Mouse (Mus musculus): ENCODE measurements around the gene Stox2.
A peak's percentile ranks its signal among the peaks of the same experiment; 100 is the strongest.
"Not testable (repeated sequence)": the region's sequence is repeated elsewhere in the genome, so short reads cannot be mapped to it uniquely, and the experiment has no call there.

The Stox2 gene

DNA sequence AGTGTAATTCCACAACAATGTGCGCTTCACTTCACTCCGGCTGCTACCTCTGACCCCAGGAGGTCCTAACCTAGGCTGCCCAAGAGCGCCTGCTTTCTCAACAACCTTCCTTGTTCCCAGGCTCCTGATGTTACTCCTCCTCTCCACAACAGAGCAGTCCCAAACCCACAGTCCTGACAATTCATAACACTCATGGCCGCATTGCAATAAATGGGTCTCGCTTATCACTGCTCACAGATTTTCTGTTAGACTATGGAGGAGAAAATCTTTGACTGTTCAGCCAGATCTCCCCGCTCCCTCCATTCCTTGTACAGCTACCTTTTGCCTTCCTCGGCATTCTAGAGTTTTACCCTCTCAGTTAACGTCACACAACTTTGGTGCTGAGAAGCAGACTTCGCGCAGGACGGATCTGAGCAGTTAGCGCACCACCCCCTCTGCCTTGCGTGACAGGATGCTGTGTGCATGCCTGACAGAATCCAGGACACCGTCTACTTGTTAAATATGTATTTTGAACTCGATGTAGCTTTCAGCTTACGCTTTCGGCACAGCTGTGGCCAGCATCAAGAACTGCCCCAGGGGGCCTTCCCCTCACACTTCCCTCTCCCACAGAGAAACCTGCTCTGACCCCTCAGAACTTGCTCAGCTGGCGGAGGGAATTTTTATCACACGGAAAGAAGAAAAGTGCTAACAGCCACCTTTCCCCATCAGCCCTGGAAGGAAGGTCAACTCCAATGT is at the start of gene Stox2:
Gene Stox2, minus strand, starts transcription at position 51 of the 735 bp plus-strand sequence.
- no peak for DNase-seq (ENCODE audit: low spot score)

DNA sequence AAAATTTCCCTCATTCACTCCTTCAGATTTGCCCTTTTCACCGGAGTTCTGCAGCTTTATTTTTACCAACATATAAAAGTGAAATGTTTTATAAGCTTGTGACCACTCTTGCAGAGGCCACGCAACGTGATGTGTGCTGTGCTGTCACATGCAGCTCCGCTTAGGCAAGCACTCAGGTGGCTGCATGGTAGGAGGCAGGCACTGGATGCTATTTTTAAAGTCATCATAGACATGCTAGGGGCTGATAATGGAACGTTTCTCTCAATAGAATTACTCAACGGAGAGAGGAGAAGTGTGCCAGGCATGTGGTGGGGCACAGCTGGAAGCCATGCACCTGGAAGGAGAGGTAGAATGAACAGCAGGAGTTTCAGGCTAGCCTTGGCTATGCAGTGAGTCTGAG is 49.3 kb upstream of the Stox2 start:
- no peak for DNase-seq (ENCODE audit: low spot score)

DNA sequence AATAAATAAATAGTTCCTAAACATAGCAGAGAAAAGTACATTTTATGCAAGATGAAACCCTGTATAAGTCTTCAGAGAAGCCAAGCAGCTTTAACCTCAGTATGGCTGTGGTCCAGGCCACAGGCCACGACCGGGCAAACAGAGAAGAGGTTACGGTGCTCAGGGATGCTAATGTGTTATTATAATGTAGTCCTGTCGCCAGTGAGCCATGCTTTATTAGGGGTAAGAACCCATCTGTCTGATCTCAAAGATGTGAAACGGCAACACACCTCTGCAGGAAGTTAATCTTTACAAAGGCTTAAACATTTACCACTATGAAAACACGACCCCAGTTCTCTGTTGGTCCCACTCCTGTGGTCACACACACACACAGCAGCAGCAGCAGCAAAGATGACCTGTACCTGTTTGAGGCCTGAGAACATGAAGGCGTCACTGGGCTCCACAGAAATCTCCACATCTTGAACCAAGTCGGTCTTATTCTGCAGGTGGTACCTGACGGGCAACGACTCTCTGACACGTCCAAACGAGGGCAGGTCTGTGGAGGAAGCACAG is 48.5 kb upstream of the Stox2 start:
- DNase-seq (ENCODE audit: low spot score), result no peak

DNA sequence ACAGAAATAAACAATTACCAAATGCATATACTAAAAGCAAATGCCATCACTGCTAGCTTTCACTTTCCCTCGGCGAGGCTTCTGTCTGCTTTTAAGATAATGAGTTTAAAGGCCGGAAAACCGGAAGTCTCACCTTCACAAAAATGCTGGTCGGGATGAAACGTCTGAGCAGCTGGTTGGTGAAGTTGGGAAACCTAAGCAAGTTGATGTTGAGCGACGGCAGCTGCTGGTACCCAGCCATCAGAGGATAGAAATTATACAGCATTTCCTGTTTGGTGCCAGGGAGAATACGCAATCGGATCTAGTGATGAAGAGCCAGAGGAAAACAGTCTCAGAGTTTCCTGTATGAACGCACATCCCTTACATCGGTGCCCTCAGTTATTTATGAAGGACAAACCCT is 46.9 kb upstream of the Stox2 start:
- DNase-seq (ENCODE audit: low spot score), result no peak

DNA sequence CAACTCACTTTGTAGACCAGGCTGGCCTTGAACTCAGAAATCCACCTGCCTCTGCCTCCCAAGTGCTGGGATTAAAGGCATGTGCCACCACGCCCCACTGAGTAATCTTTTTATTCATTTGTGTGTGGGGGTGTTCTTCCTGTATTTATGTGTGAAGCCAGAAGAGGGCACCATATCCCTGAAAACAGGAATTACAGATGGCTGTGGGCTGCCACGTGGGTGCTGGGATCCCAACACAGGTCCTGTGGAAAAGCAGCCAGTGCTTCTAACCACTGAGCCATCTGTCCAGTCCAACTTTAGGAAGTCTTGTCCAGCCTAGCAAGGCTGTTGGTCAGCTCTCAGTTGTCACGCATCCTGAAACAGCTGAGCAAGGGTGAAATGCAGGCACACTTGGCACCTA is 41.1 kb upstream of the Stox2 start:
- no peak for DNase-seq (ENCODE audit: low spot score)

DNA sequence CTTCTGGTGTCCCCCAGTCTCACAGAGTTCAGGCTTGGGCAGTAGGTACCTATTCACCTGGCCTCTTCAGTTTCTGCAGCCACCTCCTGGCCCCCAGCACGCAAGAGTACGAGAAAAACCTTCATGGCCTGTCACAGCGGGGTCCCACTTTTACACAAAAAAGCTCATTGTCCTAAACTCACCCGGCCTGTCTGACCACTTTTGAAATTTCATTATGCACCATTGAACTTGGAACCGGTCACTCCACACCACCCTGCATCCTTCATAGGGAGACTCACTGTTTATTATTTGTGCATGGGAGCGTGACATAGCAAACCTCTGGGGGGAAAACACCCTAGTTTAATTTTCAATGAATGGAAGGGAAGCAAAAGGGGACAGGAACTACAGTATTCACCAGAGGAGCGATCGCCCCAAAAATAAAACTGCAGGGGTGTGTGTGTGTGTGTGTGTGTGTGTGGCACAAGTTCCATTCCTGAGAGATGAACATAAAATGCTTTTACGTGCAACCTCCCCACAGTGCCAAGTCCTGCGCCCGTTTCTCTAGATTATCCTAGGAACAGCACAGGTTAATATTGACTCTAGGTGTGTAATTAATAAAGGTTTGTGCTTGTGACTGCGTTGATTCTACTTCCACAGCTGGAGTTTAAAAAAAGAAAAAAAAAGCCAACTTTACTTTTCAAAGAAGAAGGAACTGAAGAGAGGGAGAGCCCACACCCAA is 36.4 kb upstream of the Stox2 start:
- DNase-seq (ENCODE audit: low spot score), result no peak

DNA sequence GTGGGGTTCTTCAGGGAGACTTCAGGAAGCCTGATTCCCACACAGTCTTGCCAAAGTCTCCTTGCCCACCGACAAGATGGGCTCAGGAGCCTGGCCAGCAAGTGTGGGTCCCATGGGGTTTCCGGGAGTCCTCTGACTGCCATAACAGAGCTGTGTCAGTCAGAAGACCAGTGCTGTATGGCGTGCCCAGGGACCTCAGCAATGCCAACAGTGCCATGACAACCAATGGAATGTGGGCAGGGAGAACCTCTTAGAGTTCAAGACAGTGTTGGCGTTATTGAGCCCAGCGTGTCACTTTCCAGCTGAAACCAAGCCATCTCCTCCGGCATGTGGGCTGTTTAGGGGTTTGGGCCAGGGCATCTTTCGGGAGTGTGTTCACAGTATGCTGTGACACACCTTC is 33.9 kb upstream of the Stox2 start:
- no peak for DNase-seq (ENCODE audit: low spot score)

DNA sequence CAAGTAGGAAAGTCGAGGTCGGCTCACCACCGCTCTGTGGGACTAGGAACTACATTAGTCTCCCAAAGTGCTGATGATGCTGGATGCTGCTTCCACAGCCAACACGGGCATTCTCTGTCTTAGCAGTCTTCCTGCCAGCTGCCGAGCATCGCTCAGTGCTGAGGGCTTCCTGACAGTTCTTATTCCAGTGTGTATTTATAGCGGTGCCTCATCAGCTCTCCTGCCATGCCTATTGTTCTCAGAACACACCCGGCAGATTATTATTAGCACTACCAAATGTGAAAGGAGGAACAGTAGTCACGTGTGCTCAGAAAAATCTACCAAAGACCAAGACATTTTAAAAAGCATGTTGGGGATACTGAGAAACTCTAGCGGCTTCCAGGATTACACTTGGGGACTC is 15.5 kb upstream of the Stox2 start:
- no peak for DNase-seq (ENCODE audit: low spot score)

DNA sequence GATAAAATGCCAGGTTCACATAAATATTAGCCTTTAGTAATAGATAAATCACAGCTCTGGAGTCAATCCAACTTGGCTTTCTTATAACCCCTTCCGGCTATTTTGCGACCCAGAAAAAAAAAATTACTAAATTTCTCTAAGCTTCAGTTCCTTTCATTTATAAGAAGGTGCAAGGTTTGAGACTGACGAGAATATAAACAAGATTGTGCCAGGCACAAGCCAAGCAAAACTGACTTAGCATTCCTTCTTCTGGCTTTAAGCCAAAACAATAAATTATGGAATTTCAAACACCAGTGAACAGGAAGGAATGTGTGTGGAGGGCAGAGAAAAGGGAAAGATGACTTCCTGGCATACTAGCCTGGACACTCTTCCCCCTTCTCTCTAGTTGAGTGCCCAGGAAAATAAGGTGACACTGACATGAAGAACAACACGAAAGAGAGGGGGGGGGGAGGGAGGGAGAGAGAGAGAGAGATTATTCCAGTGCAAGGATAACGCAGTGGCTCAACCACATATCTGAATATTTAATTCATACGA is 13.1 kb upstream of the Stox2 start:
- no peak for DNase-seq (ENCODE audit: low spot score)

DNA sequence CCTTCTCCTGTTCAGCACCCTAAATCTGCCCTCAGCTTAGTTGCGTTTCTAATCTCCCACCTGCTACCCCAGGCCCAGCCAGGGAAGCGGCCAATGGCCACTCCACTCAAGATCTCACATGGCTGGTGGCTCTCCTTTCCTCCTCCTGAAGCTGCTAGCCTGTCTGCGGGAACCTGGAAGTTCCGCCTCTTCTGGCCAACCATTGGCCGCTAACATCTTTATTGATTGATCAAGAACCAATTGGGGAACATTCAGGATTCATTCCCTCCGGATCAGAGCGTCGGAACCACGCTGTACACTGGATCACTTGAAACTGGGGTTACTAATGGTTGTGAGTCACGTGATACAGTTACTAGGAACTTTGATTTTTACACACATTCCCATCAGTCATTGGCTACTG is 12.4 kb upstream of the Stox2 start:
- DNase-seq (ENCODE audit: low spot score), result no peak

DNA sequence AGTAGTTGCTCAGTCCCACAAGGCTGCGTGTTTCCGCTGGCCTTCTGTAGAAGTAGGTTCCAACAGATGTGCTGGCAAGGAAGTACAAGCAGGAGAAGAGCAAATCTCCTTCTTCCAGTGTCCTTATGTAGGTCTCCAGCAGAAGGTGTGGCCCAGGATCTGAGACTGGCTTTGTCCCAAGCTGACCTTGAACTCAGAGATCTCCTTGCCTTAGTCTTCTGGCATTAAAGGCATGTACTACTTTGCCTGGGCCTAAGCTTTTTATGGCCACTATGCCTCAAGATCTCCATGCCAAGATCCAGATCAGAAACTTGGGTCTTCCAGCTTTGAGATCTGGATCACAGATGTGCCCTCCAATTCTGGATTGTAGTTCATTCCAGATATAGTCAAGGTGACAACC is 3.0 kb upstream of the Stox2 start:
- not testable (repeated sequence) for DNase-seq (ENCODE audit: low spot score)

DNA sequence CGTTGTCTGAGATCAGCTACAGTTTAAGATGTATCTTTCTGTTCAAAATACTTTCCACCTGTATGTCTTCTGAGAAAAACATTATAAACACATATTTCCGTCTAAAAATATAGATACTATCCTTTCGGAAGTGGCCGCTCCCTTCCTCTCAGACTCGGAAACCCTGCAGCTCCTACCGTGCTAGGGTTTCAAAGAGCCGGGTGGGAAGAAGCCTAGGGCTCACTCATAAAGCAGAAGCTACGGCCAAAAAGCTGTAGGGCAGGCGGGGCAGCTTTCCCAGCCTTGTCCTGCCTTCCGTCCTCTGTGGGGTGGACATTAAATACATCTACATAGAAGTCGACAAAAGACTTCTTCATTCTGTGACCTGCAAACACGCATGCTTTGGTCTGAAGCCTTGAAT is 6.9 kb downstream of the Stox2 start:
- no peak for DNase-seq (ENCODE audit: low spot score)

DNA sequence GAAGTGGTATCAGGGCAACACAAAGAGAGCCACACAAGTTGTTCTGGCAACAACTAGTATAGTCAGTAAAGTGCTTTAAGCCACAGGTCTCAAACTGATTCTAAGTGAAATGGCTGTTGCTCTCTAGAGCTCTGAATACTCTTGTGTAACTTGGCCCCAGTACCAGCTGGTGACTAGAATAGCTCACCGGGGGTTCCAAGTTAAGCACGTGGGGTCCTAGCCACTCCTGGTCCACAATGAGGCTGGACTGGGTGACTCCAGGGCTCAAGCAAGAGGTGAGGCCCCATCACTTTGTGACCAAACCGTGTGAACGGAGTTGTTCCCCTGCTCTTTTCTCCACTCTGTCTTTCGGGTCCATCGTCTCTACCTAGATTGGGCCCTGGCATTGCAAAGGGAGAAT is 8.2 kb downstream of the Stox2 start:
- DNase-seq (ENCODE audit: low spot score), result no peak

DNA sequence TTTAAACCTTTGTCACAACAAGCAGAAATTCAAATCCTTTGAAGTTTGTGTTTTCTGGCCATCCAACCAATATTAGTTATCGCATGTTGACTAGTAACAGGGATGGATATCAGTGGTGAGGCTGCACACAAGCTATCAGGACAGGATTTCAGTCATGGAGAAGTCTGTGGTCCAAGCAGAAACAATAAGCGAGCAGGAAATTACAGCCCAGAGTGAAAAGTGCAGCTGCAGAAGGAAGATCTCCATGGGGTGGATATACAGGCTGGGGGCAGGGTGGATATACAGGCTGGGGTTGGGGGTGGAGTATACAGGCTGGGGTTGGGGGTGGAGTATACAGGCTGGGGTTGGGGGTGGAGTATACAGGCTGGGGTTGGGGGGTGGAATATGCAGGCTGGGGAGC is 10.3 kb downstream of the Stox2 start:
- DNase-seq (ENCODE audit: low spot score), result no peak

DNA sequence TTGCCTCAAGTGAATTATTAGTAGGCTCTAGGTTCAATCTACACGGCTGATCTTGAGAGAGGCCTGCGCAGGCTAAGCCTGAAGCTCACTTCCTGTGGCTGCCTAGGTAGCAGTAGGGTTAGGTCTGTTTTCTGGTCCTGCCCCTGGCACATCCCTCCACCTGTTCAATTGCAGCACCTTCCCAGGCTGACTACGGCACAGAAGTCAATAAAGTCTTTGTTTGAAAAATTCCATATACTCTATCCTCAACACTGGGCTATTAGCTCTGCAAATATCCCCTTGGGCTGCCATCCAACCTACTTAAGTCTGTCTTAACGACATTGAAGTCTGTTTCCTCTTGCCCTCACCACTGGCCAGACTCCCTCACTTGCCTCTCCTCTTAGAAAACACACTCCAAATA is 10.8 kb downstream of the Stox2 start:
- DNase-seq (ENCODE audit: low spot score), result no peak

DNA sequence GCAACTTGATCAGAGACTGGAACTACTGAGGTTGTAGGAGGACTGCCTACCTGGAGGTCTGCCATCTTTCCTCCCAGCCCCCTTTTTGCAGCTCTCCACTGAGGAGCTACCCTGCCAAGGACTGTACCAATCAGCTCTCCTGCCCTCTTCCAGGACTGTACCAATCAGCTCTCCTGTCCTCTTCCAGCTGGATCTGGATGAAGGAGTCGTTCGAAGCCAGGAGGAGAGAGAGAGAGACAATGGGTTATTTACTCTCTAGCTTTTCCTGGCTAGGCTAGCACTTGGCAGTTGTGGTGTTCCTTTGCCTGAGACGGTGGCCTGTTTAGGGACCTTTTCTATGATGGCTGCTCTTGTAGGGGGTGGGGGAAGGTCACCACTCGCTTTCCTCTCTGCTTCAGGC is 14.9 kb downstream of the Stox2 start:
- DNase-seq (ENCODE audit: low spot score), result no peak

DNA sequence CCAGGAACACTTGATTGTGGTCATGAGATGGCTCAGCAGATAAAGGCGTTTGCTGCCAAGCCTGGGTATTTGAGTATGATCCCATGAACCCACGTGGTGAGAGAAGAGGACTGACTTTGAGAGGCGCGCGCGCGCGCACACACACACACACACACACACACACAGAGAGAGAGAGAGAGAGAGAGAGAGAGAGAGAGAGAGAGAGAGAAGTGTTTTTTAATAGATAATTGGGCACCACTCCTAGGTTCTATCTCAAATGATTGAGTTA is 32.0 kb downstream of the Stox2 start:
- not testable (repeated sequence) for DNase-seq (ENCODE audit: low spot score)

DNA sequence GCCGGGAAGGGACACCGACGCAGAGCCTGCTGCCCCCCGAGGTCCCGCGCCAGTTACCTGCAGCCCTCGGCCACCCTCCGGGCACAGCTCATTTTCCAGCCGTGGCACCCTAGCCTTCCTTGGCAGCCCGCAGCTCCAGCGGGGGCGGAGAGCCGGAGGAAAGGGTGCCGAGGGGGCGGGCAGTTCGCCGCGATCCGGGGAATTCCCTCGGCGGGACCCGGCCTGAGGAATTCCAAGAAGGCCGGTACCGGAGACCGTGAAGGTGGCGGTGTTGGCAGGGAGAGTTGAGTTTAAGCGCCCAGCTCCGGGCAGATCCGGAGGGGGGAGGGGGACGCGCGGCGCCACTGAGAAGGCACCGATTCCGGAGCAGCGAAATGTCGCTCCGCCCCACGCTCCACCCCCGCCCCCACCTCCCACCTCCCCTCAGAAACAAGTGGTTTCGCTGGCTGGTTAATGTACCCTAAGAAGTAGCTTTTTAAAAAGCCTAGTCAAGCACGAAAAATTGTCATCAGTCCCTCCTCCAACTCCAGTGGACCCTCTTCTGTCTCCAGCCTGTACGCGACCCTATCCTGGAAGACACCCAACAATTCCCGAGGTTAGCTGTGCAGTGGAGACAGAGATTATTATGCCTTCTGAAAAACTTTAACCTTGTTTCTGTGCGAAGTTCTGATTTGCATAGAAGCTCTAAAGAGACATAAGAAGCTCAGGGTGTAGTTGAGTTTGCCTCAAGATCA is 32.5 kb downstream of the Stox2 start:
- peak; percentile 35 for DNase-seq (ENCODE audit: low spot score)

DNA sequence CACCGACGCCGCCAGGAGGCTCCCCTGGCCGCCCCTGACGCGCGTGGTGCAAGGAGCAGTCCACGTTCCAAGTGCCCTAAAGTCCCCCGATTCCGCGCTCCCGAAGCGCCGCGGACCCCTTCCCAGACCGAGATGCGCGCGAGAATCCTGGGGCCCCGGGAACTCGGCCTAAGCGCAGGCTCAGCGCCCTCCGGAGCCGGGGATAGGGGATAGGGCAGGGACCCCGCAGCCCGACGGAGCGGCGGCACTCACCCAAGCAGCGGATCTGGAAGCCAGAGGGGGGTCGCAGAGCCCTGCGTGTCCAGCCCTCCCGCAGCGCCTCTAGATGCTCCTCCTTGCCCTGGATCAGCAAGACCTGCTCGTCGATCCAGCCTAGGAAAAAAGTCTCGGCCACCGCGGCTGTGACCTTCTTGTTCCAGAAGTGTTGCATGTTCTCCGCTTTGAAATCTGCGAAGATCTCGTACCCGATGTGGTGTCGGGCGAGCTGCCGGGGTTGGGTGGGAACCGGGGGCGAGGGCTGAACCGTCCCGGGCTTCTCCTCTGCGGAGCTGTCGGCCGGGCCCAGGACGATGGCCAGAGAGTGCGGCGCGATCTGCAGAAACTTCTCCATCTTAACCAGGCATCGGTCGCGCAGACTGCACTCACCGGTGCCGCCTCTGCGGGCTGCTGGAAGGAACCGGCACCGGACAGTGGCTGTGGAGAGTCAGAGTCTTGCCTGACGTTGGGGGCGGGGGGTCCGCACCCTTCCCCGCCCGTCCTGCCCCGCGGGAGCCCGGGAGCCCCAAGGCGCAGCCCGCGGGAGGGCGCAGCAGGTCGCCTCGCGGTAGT is 33.3 kb downstream of the Stox2 start:
- DNase-seq (ENCODE audit: low spot score), result no peak

DNA sequence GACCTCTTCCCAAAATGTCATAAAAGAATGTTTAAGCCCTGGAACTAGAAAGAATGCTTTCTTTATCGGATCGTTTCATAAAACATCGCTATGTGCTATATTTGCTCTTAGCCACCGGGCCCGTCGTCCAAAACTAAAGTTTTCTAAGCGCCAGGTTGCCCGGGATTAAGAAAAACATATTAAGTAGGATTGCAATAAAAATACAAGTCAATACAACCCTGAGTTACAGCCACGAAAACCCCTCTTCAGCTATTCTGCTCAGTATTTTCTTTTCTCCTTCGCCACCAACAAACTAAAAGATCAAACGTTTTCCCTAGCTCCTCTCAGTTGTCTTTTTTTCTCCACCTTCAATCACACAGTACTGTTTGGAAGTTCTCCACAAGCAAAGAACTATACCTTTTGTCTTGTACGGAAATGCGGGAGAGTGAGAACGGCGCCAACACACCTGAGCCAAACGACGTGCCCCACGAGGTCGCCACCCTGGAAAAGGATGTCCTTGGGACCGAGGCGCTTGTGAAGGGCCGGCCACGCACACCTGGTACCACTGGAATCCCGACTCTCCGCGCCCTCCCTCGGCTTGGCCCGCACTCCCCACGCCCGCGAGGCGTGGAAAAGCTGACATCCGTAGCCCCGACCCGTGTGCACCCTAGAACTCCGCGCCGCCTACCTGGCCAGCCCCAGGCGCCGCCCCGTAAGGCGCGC is 34.0 kb downstream of the Stox2 start:
- DNase-seq (ENCODE audit: low spot score), result no peak

DNA sequence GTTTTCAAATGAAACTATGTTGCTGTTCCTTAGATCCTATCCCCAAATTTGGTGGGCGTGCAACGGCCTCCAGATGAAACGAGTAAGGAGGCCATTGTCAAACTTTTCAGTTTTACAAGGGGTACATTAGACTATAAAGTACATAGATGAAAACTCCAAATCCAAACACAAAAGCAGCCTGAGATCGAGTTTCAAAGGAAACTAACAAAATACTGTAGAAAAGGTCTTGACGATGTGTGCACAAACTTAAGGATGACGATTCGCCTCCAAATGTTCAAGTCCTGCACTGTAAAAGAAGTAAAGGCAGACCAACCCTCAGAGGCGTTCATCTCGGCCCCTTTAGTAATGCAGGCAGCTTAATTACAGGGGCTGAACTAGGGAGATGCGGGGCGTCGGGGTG is 34.8 kb downstream of the Stox2 start:
- no peak for DNase-seq (ENCODE audit: low spot score)

All from ovary, postnatal 10 days (tissue).